Mouse (Mus musculus) G1E (cell line): ENCODE measurements around the gene Kcnj6.

ENCODE experiments used
- CTCF ChIP-seq: IDR thresholded peaks from 2 replicates; pipeline ENCODE4 v1.5.1; 2012; ENCODE audit warnings: low read depth, low read length, inconsistent platforms, mixed read lengths
- GATA1 ChIP-seq: IDR thresholded peaks from 2 replicates; pipeline ENCODE4 v1.6.1; 2012; ENCODE audit warnings: borderline replicate concordance, low read length, inconsistent platforms, mixed read lengths
- GATA2 ChIP-seq: IDR thresholded peaks from 2 replicates; pipeline ENCODE4 v1.6.1; 2012; ENCODE audit warnings: low read depth, low read length, inconsistent platforms, borderline replicate concordance
- POLR2AphosphoS5 ChIP-seq: IDR thresholded peaks from 2 replicates; pipeline ENCODE4 v1.6.1; 2012; ENCODE audit warnings: low read depth, low read length, inconsistent platforms; ENCODE audit not compliant: insufficient replicate concordance
- TAL1 ChIP-seq: conservative IDR thresholded peaks from 2 replicates; pipeline ENCODE4 v1.6.1; 2012; ENCODE audit warnings: low read depth, low read length, inconsistent platforms, mixed read lengths

DNA sequence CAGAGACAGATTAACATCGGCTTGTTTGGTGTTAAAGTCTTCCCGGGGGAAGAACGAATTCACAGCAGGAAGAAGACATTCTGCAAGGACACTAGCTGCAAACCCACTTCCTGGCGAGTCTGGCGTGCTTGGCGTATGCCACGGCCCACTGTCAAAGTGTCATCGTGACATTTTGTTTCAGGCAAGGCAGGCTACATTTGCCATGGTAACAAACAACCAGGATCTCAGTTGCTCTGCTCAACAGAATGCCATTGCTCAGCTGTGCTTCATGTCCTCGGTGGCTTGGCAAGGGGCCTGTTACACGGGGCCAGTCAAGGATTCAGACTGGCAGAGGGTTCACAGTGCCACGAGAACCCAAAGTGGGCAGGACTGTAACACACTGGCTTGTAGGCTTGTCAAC, 175.9 kb downstream of the Kcnj6 start:
- TF ChIP-seq CTCF: no peak
- no peak for TF ChIP-seq TAL1
- no peak for TF ChIP-seq POLR2AphosphoS5
- TF ChIP-seq GATA1: no peak
- TF ChIP-seq GATA2: no peak
